Mouse (Mus musculus) layer of hippocampus, postnatal 10 days (tissue): Measurements from ENCODE around the gene Thbs4. TPM values are rescaled to one million over a fixed set of nuclear protein-coding genes. Genes with fewer than 3 reads are reported as not detected.

ENCODE experiments used
- DNase-seq, 2 experiments: peaks; one replicate each; pipeline ENCODE4 v3.0.0; 2021; ENCODE audit warnings: low spot score in 2 of 2
- total RNA-seq, 2 experiments: library from RNA; stranded (reverse); gene quantifications; 2 replicates each; pipeline ENCODE4 v1.2.3; 2021

The Thbs4 gene
- total RNA-seq, 2 experiments from 2014 or later = 3.5 to 4.9 TPM

DNA sequence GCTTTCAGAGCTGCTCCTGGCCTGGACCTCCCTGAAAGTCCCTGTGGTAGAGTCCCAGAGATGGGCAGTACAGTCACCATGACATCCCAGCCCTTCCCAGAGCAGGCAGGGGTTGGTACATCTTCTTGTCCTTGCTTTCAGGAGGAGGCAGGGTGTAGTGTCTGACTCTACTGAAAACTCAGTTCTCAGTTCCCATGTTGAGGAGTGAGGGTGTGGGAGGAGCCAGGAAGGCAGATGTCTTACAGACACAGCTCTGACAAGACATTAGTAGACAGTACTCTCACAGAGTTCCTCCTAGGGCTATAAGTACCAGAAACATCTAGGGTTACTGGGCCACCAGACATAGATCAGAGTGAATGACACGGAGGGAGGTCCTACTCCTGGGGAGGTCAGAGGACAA is 32.3 kb downstream of the Thbs4 start:
- DNase-seq = no peak

- DNase-seq = no peak
Measured at GRCm38 (mm10) chr13:92760519-92760918, 34.1 kb downstream of the Thbs4 start.

DNA sequence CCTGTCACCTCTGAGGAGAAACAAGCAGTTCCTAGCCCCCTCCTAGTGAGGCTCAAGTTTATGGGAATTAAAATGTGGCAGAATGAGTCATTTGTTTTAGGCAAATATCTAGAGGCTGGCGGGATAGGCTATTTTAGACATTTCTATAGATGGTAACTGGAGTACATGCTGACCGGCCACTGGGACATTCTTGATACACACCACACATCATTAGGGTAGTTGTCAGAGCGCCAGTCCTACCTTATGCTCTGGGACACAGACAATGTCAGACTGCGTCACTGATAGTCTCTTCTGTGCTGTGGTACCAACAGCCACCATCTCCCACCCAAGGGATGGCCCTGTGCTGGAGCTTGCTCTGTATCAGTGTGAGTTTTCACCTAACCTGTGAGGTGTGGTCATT is 35.5 kb downstream of the Thbs4 start:
- no peak for DNase-seq

GRCm38 (mm10) chr13:92757972-92758585 is 36.5 kb downstream of the Thbs4 start:
- DNase-seq = no peak

GRCm38 (mm10) chr13:92755036-92755435 is 39.6 kb downstream of the Thbs4 start:
- no peak for DNase-seq

GRCm38 (mm10) chr13:92753676-92754075 is 40.9 kb downstream of the Thbs4 start:
- DNase-seq = no peak

DNA sequence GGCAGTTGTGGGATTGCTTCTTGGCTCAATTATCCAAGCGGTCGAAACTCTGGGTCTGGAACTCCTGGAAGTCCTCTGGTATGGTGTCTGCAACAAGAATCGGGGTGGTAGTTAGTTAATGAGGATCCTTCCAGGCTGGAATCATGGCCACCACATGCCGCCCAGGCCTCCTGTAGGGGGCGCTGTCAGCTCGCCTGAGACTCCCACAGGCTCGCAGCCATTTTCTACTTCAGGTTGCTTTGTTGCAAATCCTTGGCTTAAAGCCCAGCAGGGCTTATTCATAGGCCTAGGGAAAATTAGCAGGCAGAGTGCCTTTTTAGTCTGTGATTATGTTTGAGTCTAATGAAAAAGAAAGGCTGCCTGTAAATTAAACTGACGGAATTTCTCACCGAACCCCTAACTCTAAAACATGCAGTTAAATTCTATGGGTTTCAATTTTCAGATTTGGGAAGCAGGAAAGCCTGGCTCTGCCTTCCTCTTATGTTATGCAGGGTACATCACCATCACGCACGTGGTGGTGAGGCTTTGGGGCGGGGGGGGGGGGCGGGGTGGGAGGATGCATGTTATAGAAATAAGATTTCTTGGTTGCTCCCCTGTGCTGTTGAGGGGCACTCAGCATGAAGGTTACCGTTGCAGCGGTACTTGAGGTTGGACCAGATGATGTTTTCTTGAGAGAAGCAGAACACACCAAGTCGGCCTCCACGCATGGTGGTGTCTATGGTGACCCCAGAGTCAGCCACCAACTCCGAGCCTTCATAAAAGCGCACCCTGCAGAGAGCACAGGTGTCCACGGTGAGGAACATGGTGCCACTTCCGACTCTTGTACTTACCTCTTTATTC is 42.7 kb downstream of the Thbs4 start:
- DNase-seq = peak; percentile 96 to 98

DNA sequence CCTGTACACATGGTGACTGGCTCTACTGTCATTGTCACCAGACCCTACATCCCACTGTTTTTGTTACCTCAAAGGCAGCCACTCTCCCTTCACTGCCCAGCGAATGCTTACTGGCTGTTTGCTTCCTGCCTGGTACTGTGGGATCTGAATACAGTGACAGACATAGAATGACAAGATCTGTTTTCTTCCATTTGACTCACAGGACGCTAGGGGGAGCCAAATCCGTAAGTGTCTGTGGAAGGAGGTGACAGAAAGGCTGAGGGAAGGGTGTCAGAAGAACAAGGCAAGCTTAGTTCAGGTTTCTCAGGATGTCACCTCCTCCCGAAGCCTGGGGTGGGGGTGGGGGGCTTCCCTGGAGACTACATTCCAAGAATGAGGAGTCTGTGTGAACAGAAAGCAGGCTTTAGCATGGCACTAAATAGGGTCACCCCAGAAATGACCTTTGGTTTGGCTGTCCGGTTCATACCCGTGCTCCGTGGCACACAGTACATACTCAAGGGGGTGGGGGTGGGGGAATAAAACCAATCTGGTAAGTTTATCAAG is 43.6 kb downstream of the Thbs4 start:
- DNase-seq = peak; percentile 82 to 87

- DNase-seq = no peak
Measured at GRCm38 (mm10) chr13:92743337-92743736, 51.3 kb downstream of the Thbs4 start.

DNA sequence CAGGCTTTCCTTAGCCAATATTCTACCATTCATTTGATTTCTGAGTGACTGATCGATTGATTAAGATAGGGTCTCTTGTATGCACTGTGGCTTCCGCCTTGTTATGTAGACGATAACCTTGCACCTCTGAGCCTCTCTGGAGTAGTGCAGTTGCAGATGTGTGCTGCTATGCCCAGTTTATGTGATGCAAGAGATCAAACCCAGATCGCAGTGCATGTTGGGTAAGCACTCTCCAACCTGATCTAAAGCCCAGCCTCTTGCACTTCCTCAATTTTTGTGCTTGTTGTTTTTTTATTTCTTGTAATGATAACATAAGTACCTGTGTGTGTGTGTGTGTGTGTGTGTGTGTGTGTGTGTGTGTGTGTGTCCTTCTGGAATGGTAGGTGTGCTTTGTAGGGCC is 51.7 kb downstream of the Thbs4 start:
- DNase-seq = no peak

DNA sequence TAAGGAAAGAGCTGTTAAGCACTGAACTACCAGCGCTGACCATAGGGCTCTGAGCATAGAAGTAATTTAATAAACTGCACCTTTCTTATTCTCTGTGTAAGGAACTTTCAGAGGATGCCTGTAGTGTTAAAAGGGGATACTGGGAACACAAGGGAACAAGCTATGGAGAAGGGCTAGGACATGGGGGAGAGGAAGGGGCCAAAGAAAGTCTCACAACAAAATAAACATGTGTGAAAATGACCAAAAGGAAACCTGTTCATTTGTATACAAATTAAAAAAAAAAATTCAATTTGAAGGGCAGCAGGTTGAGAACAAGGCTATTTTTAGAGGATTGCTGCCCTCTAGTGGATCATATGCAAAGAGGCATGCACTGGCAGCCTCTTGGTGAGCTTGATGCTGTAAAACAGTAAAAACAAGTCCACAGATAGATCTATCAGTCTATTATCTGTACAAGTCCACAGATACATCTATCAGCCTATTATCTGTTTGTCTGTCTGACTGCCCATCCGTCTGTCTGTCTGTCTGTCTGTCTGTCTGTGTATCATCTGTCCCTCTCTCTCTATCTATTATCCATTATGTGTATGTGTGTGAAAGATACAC is 53.8 kb downstream of the Thbs4 start:
- DNase-seq = peak in 1 of 2 experiments; percentile 62

DNA sequence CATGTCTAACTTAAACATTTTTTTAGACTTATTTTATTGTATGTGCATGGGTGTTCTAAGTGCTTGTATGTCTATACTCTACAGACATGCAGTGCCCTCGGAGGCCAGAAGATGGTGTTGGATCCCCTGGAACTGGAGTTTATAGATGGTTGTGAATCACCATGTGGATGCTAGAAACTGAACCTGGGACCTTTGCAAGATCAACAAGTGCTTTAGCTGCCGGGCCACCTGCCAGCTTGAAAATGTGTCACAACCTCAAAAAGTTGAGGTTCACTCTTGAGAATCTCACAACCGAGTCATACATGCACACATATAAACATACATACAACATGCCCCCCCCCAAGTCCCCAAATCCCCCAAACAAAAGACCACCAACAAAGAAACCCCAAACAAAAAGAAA is 54.8 kb downstream of the Thbs4 start:
- no peak for DNase-seq

- no peak for DNase-seq
Measured at GRCm38 (mm10) chr13:92738821-92739220, 55.8 kb downstream of the Thbs4 start.

GRCm38 (mm10) chr13:92736516-92737300 is 57.9 kb downstream of the Thbs4 start:
- DNase-seq = peak; percentile 54 to 63

DNA sequence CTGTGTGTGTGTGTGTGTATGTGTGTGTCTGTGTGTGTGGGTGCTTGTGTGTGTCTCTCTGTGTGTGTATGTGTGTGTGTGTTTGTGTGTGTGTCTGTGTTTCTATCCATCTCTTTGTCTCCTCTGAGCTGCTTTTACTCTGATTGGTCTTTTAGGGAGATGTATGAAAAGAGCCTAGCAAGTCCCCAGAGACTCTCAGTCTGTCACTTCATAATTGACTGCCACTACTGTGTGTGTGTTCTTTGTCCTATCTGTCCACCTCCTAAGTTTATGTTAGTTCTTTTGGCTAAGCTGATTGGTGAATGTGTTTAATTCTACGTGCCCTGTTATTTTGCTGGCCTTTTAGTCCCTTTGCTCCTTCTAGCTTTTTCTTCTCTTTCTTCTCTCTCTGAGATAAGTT is 58.9 kb downstream of the Thbs4 start:
- DNase-seq = no peak

GRCm38 (mm10) chr13:92733741-92734140 is 60.9 kb downstream of the Thbs4 start:
- DNase-seq = peak; percentile 77 to 81

DNA sequence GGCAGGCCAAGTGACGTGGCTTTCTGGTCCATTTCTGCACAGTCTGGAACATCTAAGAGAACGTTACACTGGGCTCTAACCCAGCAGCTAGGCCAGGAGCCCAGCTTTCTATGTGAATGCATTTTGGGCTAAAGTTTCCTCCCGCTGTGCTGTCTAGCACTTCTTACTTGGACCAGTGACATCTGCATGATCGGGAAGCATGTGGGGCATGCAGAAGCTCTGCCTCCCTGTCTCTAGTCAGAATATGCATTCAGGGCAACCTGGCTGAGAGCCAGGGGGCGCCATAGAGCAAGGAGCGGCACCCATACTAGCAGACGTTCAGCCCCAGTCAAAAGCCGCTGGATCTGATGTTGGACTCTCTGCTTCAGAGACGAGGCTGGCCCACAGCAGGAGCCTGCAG is 61.4 kb downstream of the Thbs4 start:
- peak; percentile 61 to 72 for DNase-seq

- DNase-seq = no peak
Measured at GRCm38 (mm10) chr13:92732836-92733235, 61.8 kb downstream of the Thbs4 start.

GRCm38 (mm10) chr13:92731811-92732210 is 62.8 kb downstream of the Thbs4 start:
- DNase-seq = no peak

DNA sequence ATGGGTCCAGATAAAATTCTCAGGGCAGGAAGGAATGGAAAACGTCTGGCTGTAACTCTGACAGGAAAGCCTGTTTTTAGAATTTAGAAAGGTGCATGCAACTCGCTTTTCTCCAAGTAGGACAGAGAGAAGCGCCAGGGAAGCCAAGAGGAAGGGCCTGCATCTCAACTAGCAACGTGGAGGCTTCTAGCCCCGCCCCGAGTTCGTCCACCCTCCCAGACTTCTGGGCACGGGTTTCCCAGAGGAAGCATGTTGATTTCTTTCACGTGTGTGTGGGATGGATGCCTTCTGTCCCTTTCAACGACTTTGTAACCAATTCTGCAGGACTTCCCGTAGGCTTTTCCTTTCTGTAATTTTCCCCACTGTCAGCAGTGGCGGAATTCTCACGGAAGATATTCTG is 64.8 kb downstream of the Thbs4 start:
- DNase-seq = no peak

DNA sequence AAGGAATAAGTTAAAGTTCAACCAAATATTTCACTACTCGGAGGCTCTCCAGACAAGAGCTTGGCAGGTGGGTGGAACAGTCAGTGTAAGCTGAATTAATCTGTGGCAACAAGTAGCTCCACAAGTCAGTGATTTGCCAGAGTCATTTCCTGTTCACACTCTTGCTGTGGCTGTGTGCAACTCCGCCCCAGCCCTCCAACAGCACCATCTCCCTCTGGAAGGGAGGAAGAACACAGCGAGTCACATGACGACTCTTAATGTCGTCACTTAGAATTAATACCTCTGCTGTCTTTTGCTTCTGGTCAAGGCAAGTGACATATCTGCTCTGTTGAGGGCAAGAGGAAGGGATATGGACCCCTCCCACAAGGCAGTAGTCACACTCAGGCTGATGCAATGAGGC is 72.2 kb downstream of the Thbs4 start:
- DNase-seq = peak in 1 of 2 experiments; percentile 1
